Mouse (Mus musculus) gastrocnemius, adult 18-20 months (tissue): ENCODE measurements around the gene Psg20. TPM values are rescaled to one million over a fixed set of nuclear protein-coding genes. Genes with fewer than 3 reads are reported as not detected.
"Not testable (repeated sequence)": the region's sequence is repeated elsewhere in the genome, so short reads cannot be mapped to it uniquely, and the experiment has no call there.

Experiments used
- DNase-seq: peaks from one replicate; pipeline ENCODE4 v3.0.0; 2021; ENCODE audit warnings: low spot score
- long read RNA-seq, 2 experiments: library from polyadenylated mRNA; stranded (forward); transcript quantifications; one replicate each; pipeline ENCODE4 v2.0.0; 2021
- total RNA-seq, 2 experiments: library from RNA; stranded (reverse); gene quantifications; 2 replicates each; pipeline ENCODE4 v1.2.3; 2021

The Psg20 gene
- not detected for total RNA-seq
- long read RNA-seq, experiment 1 = 0 reads
- long read RNA-seq, experiment 2 = 0 reads

DNA sequence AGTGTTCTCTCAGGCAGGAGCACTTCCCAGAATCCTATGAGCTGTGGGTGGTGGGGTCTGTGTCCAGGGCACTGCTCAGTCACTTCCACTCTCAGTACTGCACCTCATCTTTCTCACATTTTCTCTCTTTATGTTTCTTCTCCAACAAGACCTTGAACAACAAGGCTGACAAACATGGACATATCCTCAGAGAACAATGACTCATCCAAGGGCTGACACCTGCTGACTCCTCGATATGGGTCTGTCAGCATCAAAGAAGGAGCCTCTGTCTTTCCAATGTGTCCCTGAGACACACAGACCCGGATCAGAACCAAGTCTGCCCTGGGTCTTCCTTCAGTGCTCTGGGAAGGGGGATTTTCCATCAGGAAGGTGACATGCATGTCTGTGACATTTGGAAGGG, at the start of gene Psg20:
TSS of gene Psg20 (minus strand) at position 101 of the 400 bp plus-strand sequence.
- DNase-seq = no peak

DNA sequence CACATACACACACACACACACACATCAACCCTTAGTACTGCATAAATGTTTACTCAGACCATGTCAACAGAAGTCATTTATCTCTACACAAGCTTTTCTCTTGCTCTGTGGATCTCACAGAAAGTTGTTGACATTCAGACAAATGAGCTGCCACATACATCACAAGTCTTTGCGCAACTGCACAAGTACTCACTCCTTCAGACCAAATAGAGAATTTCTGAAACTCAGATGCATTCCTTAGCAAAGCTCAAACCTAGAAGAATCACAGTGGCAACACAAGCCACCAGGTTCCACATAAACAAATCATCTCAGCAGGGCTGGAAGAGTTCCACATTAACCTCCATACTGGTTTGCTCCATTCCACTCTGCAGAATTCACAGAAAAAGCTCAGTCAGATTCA, 48.5 kb upstream of the Psg20 start:
- no peak for DNase-seq

DNA sequence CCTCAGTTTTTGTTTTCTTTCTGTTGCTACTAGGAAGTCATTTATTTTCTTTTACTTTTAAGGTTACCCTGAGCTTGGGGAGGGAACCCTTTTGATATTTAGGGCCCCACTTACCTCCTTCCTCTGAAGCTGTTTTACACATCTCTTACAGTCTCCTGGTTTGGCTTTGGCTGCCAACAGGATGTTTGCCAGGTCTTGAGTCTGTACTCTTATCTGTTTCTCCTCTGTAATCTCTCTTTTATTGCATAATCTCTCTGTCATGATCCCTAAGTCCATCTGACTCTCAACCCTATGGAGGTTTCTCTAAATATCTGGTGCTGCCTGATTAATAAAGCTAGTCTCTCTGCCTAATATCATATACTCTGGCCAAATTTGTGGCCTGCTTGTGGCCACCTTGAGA, 47.1 kb upstream of the Psg20 start:
- no peak for DNase-seq

DNA sequence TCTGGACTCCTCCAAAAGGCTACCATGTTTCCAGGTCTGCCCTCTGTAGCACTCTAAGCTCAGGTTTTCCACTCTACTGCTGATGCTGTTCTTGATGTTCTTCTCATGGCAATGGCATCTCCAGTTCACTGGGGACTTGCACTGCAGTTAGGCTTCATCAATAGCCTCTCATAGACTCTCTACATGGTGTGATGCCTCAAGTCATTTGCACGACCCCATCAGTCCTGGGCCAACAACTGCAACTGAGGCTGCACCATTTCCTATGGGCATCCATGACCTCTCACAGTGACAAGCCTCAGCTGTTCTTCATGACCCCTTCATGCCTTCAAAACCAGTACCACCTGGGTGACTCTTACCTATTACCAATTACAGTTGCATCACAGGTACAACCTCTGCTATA, 42.4 kb upstream of the Psg20 start:
- no peak for DNase-seq

DNA sequence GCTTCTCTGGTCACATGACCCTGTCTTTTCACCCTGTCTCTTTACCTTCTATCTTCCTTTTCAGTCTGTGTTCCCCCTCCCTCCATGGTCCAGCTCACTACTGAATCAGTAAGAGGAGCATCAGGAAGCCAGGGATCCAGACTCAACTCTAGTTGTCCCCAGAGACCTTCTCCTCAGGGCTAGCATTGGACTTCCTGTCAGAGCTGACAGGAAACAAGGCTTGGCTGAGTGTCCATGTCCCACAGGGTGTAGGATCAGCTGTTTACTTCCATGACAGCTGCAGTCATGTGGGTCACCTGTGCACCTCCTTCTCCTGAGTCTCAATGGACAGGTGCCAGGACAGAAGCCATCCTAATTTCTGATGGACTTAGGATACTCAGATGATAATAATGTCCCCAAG, 39.9 kb upstream of the Psg20 start:
- DNase-seq = not testable (repeated sequence)

DNA sequence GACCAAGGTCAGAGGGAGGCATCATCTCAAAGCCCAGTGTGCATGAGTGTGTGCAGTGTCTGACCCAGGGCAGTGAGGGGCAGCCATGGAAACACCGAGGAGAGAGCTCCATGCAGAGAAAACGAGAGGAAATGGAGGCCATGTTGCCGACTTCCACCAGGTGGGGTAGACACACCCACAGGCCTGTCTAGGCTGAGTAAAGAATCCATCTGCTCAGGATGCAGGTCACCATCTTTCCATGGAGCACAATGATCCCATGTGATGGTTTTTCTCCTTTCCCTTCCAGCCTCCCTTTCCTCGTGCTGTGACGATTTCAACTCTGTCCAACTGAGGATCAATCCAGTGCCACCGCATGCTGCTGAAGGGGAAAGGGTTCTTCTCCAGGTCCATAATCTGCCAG, 38.0 kb upstream of the Psg20 start:
- no peak for DNase-seq

- no peak for DNase-seq
Measured at GRCm38 (mm10) chr7:18717790-18718189, 31.8 kb upstream of the Psg20 start, which contains the start of gene Psg22. Psg22 (plus strand) TSS chr7:18718090.

DNA sequence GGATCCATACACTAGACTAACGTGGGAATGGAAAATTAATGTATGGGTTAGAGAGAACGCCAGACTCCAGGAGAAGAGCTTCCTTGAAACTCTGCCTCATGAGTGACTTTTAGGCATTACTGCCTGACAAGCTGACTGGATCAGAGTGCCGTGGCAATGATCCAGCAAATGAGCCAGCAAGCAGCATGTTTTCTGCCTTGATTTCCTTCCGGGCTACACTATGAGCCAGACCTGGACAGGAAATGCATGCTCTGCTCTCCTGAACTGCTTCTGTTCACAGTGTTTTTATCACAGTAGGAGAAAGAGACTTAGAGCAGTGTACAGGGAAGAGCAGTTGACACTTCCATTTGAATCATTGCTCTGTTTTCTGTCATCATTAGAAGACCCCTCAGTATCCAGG, 29.6 kb upstream of the Psg20 start:
- DNase-seq = no peak

GRCm38 (mm10) chr7:18710846-18711245, 24.9 kb upstream of the Psg20 start:
- DNase-seq = no peak

GRCm38 (mm10) chr7:18710331-18710730, 24.3 kb upstream of the Psg20 start:
- not testable (repeated sequence) for DNase-seq

- DNase-seq = no peak
Measured at GRCm38 (mm10) chr7:18685586-18685985, 399 bp downstream of the Psg20 start.

- no peak for DNase-seq
Measured at GRCm38 (mm10) chr7:18679772-18680171, 6.2 kb downstream of the Psg20 start.

DNA sequence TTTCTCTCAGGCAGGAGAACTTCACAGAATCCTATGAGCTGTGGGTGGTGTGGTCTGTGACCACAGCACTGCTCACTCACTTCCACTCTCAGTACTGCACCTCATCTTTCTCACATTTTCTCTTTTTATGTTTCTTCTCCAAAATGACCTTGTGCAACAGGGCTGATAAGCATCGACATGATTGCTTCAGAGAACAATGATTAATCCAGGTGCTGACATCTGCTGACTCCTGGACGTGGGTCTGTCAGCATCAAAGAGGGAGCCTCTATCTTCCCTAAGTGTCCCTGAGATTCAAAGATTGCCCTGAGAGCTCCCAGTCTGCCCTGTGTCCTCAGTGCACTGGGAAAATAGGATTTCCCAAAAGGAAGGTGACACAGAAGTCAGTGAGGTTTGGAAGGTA, 29.4 kb downstream of the Psg20 start, which contains the start of gene Psg21:
TSS of gene Psg21 (minus strand) at position 101 of the 400 bp plus-strand sequence.
- DNase-seq = not testable (repeated sequence)

- not testable (repeated sequence) for DNase-seq
Measured at GRCm38 (mm10) chr7:18626921-18627320, 59.1 kb downstream of the Psg20 start.

Other genes with a start within 250 kb of the Psg20 start
- not detected for gene Psg26, start 202.0 kb downstream of the Psg20 start, total RNA-seq
- gene Psg25, start 153.9 kb downstream of the Psg20 start, total RNA-seq = not detected
- gene Psg27, start 118.9 kb downstream of the Psg20 start, total RNA-seq = not detected
- gene Psg23, start 69.7 kb downstream of the Psg20 start, total RNA-seq = not detected
- gene Psg21, start 29.5 kb downstream of the Psg20 start, total RNA-seq = not detected
- not detected for gene Psg22, start 31.9 kb upstream of the Psg20 start, total RNA-seq
- gene Psg19, start 112.3 kb upstream of the Psg20 start, total RNA-seq = not detected
- not detected for gene Psg17, start 135.4 kb upstream of the Psg20 start, total RNA-seq
- 1 to 10 TPM; 1.8 to 3.0 TPM for gene Mill2, start 153.8 kb upstream of the Psg20 start, total RNA-seq
- under 1 TPM in 1 of 2 experiments, not detected in 1; 0.37 TPM for gene Pglyrp1, start 185.1 kb upstream of the Psg20 start, total RNA-seq
- 1 to 10 TPM; 3.6 to 5.6 TPM for gene Ccdc61, start 224.2 kb upstream of the Psg20 start, total RNA-seq
- 1 to 10 TPM; 1.1 to 1.9 TPM for gene Nova2, start 239.7 kb upstream of the Psg20 start, total RNA-seq